Mouse (Mus musculus) natural killer cell, adult 2 months (primary cell): ENCODE measurements around the gene Sox5.

Experiments used
- DNase-seq, 2 experiments: peaks; one replicate each; pipeline ENCODE4 v3.0.0; 2022; ENCODE audit warnings: low spot score in 2 of 2

Sox5 gene

GRCm38 (mm10) chr6:144119961-144120360, 661.8 kb downstream of the Sox5 start:
- no peak for DNase-seq

DNA sequence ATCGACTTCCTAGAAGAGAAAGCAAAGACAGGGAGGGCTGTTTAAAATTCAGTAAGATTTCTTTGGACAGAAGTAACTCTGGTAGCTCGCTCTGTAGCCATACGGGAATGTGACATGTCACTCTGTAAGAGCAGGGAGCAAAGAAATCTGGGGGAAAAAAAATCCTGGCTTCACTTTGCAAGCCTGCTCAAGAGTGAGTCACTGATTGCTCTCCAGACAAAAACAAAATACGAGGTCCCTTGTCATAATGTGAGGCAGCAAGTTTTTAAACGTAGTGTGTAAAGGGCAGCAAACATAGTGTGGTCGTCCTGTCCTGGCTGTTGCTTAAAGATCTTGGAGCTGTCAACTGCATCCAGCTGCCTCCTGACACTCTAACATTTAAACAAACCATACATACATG, 665.1 kb downstream of the Sox5 start:
- DNase-seq = no peak

GRCm38 (mm10) chr6:144111561-144111960, 670.2 kb downstream of the Sox5 start:
- no peak for DNase-seq

GRCm38 (mm10) chr6:144106848-144107247, 674.9 kb downstream of the Sox5 start:
- no peak for DNase-seq

DNA sequence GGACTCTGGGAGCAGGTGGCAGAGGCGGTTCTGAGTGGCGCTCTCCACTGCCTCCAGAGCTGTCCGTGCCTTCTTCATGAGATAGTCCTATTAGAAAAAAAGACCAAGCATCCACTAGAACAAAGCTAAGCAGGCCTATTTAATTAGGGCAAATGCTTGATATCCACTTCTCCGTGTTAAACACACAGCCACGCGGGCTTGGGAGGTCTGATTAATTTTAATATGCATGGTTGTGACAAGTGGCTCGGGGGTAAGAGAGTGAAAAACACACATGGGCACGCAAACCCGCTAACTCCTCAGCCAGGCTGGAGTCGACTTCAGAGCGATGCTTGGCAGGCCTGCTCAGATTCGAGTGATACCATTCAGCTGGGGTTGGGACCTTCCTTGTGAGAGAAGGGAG, 676.1 kb downstream of the Sox5 start:
- DNase-seq = no peak

GRCm38 (mm10) chr6:144103612-144104011, 678.2 kb downstream of the Sox5 start:
- no peak for DNase-seq

DNA sequence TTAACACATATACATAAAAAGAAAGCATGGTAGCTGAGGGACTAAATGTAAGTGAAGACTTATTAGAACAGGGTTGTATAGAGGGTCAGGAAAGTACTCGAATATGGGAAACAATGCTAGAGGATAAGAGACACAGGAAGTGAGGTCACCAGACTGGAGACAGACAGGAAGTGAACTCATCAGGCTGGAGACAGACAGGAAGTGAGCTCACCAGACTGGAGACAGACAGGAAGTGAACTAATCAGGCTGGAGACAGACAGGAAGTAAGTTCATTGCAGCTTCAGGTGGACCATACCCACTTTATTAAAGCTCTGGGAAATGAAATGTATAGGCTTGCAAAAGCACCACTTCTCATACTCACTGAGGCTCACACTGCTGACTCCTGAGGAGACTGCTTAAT, 680.9 kb downstream of the Sox5 start:
- DNase-seq = no peak

- no peak for DNase-seq
These were observed 683.7 kb downstream of the Sox5 start for GRCm38 (mm10) chr6:144098119-144098518.

DNA sequence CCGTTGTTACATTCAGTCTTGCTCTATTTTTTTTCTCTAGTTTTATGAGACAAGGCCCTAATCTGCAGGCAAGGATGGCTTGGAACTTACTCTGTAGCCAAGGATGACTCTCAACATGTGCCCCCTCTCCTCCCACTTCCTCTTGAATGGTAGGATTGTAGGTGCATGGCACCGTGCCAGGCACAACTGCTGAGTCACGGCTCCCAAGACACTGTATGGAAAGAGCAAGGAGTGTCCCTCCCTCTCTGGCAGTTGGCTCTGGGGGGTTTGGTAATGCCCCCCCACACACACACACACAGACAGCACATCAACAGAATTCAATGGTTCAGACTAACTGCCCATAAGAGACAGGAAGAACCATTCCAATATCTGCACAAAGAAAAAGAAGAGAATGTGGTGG, 693.5 kb downstream of the Sox5 start:
- no peak for DNase-seq

DNA sequence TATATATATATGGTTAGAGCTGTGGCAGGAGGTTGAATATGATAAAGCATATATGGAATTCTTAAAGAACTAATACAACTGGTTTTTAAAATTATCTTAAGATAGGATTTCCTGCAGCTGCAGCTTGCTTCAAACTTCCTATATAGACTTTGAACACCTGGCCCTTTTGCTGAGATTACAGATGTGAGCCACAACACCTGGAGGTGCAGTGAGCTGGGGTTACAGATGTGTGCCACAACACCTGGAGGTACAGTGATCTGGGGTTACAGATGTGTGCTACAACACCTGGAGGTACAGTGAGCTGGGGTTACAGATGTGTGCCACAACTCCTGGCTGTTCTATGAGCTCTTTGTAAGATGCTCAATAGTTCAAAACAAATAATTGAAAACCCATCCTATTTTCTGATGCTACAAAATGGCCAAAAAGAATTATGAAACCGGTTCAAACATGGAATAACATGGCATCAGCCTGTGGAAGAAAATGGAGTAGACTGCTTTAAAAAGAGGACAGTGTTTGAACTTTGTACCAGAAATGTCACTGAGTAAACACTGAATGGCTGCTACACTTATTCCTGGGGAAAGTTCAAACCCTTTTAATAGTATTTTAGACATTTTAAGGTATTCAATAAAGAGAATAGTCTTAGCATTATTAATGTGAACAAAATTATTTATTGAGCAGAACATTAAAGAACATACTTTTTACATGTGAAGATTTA, 695.5 kb downstream of the Sox5 start:
- DNase-seq = no peak

- no peak for DNase-seq
These were observed 699.5 kb downstream of the Sox5 start for GRCm38 (mm10) chr6:144082297-144082696.

- no peak for DNase-seq
These were observed 704.0 kb downstream of the Sox5 start for GRCm38 (mm10) chr6:144077826-144078225.

GRCm38 (mm10) chr6:144076376-144076775, 705.4 kb downstream of the Sox5 start:
- no peak for DNase-seq

GRCm38 (mm10) chr6:144075327-144075941, 706.3 kb downstream of the Sox5 start:
- no peak for DNase-seq

GRCm38 (mm10) chr6:144074826-144075225, 707.0 kb downstream of the Sox5 start:
- no peak for DNase-seq

- no peak for DNase-seq
These were observed 711.3 kb downstream of the Sox5 start for GRCm38 (mm10) chr6:144070461-144070860.

DNA sequence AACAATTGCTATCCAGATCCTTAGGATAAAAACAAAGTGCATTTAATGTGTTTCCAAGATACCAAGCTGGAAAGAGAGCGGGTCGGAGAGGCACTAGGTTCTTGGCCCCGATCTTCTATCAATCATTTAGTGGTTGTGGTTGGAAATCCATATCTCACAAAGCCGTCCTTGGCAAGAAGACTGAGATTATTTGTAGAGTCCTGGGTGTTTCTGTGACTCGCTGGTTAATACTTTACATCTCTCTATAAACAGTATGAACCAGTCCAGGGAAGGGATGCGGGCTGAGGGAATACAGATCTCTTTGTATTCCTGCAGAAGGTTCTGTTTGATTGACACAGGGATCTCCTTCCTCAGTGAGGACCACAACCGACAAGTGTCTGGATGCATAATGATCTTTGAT, 714.3 kb downstream of the Sox5 start:
- DNase-seq = no peak

DNA sequence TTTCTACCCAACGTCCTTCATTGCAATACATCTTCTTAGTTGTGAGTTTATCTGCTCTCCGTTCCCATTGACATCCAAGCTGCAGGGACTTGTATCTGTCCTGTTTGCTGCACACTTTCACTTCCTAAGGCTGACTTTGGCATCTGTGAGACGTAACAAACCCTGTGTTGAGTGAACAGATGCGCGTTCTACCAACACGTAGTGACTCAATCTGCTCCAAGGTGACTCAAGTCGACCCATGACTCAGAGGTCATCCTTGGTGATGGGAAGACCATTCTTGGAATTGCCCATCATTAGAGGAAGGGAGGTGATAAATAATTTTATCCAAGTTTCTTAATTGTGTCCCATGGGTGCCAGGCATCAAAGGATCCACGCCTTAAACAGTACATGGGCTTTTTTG, 719.3 kb downstream of the Sox5 start:
- no peak for DNase-seq

- no peak for DNase-seq
These were observed 720.0 kb downstream of the Sox5 start for GRCm38 (mm10) chr6:144061814-144062213.

GRCm38 (mm10) chr6:144057098-144057632, 724.6 kb downstream of the Sox5 start:
- no peak for DNase-seq

- DNase-seq = no peak
These were observed 725.3 kb downstream of the Sox5 start for GRCm38 (mm10) chr6:144056252-144057097.

GRCm38 (mm10) chr6:144052487-144052886, 729.3 kb downstream of the Sox5 start:
- no peak for DNase-seq
